Mouse (Mus musculus) forebrain, embryonic 14.5 days (tissue): ENCODE data around the gene Kcnn3. TPM values are rescaled to one million over a fixed set of nuclear protein-coding genes. Genes with fewer than 3 reads are reported as not detected.

ENCODE experiments used
- ATAC-seq: fragments of 200-750 bp; cut with Nextera tagmentation; 2 replicates; pipeline ENCODE4 v1.8.0; 2017; ENCODE audit warnings: mild to moderate bottlenecking, moderate library complexity
- DNase-seq: peaks from one replicate; pipeline ENCODE4 v3.0.0-alpha.2; 2015; ENCODE audit warnings: low spot score
- H3K27ac ChIP-seq: fragments of 300-500 bp; sonication (generic); 2 replicates; pipeline ENCODE4 v1.5.1; 2014; ENCODE audit warnings: low read depth, mild to moderate bottlenecking, control low read depth, low read length, moderate library complexity
- H3K27me3 ChIP-seq: fragments of 300-500 bp; sonication (generic); replicated peaks from 2 replicates; pipeline ENCODE4 v1.6.1; 2014; ENCODE audit warnings: low read length, control low read depth, mixed read lengths; ENCODE audit not compliant: control insufficient read depth, insufficient read depth
- H3K36me3 ChIP-seq: fragments of 300-500 bp; sonication (generic); 2 replicates; pipeline ENCODE4 v1.6.1; 2014; ENCODE audit warnings: low read length, control low read depth; ENCODE audit not compliant: control insufficient read depth, insufficient read depth
- H3K4me1 ChIP-seq: fragments of 300-500 bp; sonication (generic); 2 replicates; pipeline ENCODE4 v1.6.1; 2014; ENCODE audit warnings: antibody characterized with exemption, low read length, control low read depth; ENCODE audit not compliant: control insufficient read depth, insufficient read depth
- H3K4me2 ChIP-seq: fragments of 300-500 bp; sonication (generic); 2 replicates; pipeline ENCODE4 v1.6.1; 2014; ENCODE audit warnings: mild to moderate bottlenecking, control low read depth, low read length
- H3K4me3 ChIP-seq: fragments of 300-500 bp; sonication (generic); 2 replicates; pipeline ENCODE4 v1.5.1; 2014; ENCODE audit warnings: low read depth, low read length, control low read depth
- H3K9ac ChIP-seq: fragments of 300-500 bp; sonication (generic); 2 replicates; pipeline ENCODE4 v1.6.1; 2014; ENCODE audit warnings: mild to moderate bottlenecking, low read length, control low read depth, moderate library complexity
- H3K9me3 ChIP-seq: fragments of 300-500 bp; sonication (generic); replicated peaks from 2 replicates; pipeline ENCODE4 v1.6.1; 2016; ENCODE audit warnings: low read length, control low read depth, mixed read lengths; ENCODE audit not compliant: control insufficient read depth
- WGBS: fragments of 180-500 bp; shearing (Covaris S2); extraction: QIAGEN DNeasy Blood & Tissue Kit; methylation state at CpG from one replicate; pipeline ENCODE4 v1.1.7; 2014; 5-methylcytosine and 5-hydroxymethylcytosine counted together
- polyA plus RNA-seq: library from polyadenylated mRNA; unstranded; fragments of >200 nt; fragmentation: Nextera tagmentation; extraction: Ambion mirVana; gene quantifications from 2 replicates; pipeline ENCODE4 v1.2.1, GENCODE M21; 2014

The Kcnn3 gene
- polyA plus RNA-seq, 1 experiment from 2014 or later: 4.8 TPM

- no peaks in the 10 kb centered on the region for H3K4me1 ChIP-seq
- H3K27me3 ChIP-seq: 0 out of 2 replicates have a peak, but pooled peaks cover 3% of the 10 kb centered on the region
- peak overlapping the region; percentile 17; the same call in 1 of the 2 replicates for H3K9ac ChIP-seq
- no peak overlapping the region for H3K27ac ChIP-seq
- DNase-seq: peak; percentile 78
- peak overlapping the region; percentile 26 for H3K4me2 ChIP-seq
- no peaks in the 10 kb centered on the region for H3K36me3 ChIP-seq
- 22% methylated on average over 4 of the region's 4 CpGs for WGBS
- no peaks in the 10 kb centered on the region for H3K9me3 ChIP-seq
- H3K4me3 ChIP-seq: no peak overlapping the region
- peak; percentile 84 for ATAC-seq
These were observed 9.0 kb upstream of the Kcnn3 start for GRCm38 (mm10) chr3:89510979-89511378.

- Histone ChIP-seq H3K4me1 (no peaks in the 10 kb centered on the region), H3K9me3 (peaks cover 3% of the 10 kb centered on the region; the same call in 1 of the 2 replicates), H3K36me3 (no peaks in the 10 kb centered on the region), H3K27ac (no peak overlapping the region), H3K4me2 (peak overlapping the region; percentile 26), H3K27me3 (0 out of 2 replicates have a peak, but pooled peaks cover 3% of the 10 kb centered on the region), H3K9ac (peak overlapping the region; percentile 17; the same call in 1 of the 2 replicates), H3K4me3 (no peak overlapping the region)
- WGBS: 6% methylated on average over 15 of the region's 15 CpGs
- ATAC-seq (peak; percentile 78), DNase-seq (peak; percentile 52)
These were observed 8.6 kb upstream of the Kcnn3 start for GRCm38 (mm10) chr3:89511400-89511799.

- Histone ChIP-seq H3K9me3 (peaks cover 6% of the 10 kb centered on the region; the same call in 1 of the 2 replicates), H3K27me3 (0 out of 2 replicates have a peak, but pooled peaks cover 3% of the 10 kb centered on the region), H3K9ac (no peak overlapping the region), H3K36me3 (no peaks in the 10 kb centered on the region), H3K4me1 (no peaks in the 10 kb centered on the region), H3K4me2 (no peak overlapping the region), H3K4me3 (no peak overlapping the region), H3K27ac (no peak overlapping the region)
- peak; percentile 30 for DNase-seq
- WGBS: 83% methylated on average over 2 of the region's 2 CpGs
- ATAC-seq: no peak
These were observed 7.7 kb upstream of the Kcnn3 start for GRCm38 (mm10) chr3:89512225-89512624.

- Histone ChIP-seq H3K4me1 (no peaks in the 10 kb centered on the region; the same call in 1 of the 2 replicates), H3K4me3 (no peak overlapping the region), H3K27me3 (no peaks in the 10 kb centered on the region), H3K9ac (no peak overlapping the region), H3K9me3 (peaks cover 6% of the 10 kb centered on the region; the same call in 1 of the 2 replicates), H3K27ac (no peak overlapping the region), H3K4me2 (no peak overlapping the region), H3K36me3 (no peaks in the 10 kb centered on the region)
- 80% methylated on average over 11 of the region's 11 CpGs for WGBS
- ATAC-seq (no peak), DNase-seq (no peak)
These were observed 4.5 kb upstream of the Kcnn3 start for GRCm38 (mm10) chr3:89515444-89515843.

- 94% methylated on average over 5 of the region's 5 CpGs for WGBS
- Histone ChIP-seq H3K4me1 (peaks cover 7% of the 10 kb centered on the region), H3K4me3 (no peak overlapping the region), H3K36me3 (no peaks in the 10 kb centered on the region), H3K27ac (no peak overlapping the region), H3K9me3 (peaks cover 6% of the 10 kb centered on the region; the same call in 1 of the 2 replicates), H3K9ac (no peak overlapping the region), H3K4me2 (no peak overlapping the region), H3K27me3 (no peaks in the 10 kb centered on the region)
- DNase-seq: no peak
- ATAC-seq: no peak
These were observed 3.6 kb upstream of the Kcnn3 start for GRCm38 (mm10) chr3:89516321-89516720.

GRCm38 (mm10) chr3:89520618-89521502 lies 896 bp downstream of the Kcnn3 start:
- Histone ChIP-seq H3K27ac (peak overlapping the region; percentile 60; the same call in 1 of the 2 replicates), H3K4me1 (peaks cover 27% of the 10 kb centered on the region), H3K9ac (peak overlapping the region; percentile 71), H3K27me3 (no peaks in the 10 kb centered on the region), H3K4me2 (peak overlapping the region; percentile 92), H3K36me3 (no peaks in the 10 kb centered on the region), H3K4me3 (peak overlapping the region; percentile 44), H3K9me3 (peaks cover 6% of the 10 kb centered on the region; the same call in 1 of the 2 replicates)
- ATAC-seq: peak; percentile 35
- peak; percentile 62 for DNase-seq
- 1% methylated on average over 25 of the region's 25 CpGs for WGBS

GRCm38 (mm10) chr3:89521503-89521854 lies 1.5 kb downstream of the Kcnn3 start:
- ATAC-seq: no peak
- Histone ChIP-seq H3K9ac (peak overlapping the region; percentile 71), H3K4me3 (peak overlapping the region; percentile 44), H3K4me2 (peak overlapping the region; percentile 92), H3K9me3 (peaks cover 2% of the 10 kb centered on the region; the same call in 1 of the 2 replicates), H3K27ac (peak overlapping the region; percentile 27; the same call in 1 of the 2 replicates), H3K27me3 (no peaks in the 10 kb centered on the region), H3K36me3 (no peaks in the 10 kb centered on the region), H3K4me1 (peaks cover 33% of the 10 kb centered on the region)
- WGBS: 0% methylated on average over 7 of the region's 7 CpGs
- peak; percentile 62 for DNase-seq

GRCm38 (mm10) chr3:89522450-89523128 lies 2.6 kb downstream of the Kcnn3 start:
- H3K4me2 ChIP-seq: peak overlapping the region; percentile 92
- peak overlapping the region; percentile 44 for H3K4me3 ChIP-seq
- H3K9me3 ChIP-seq: no peaks in the 10 kb centered on the region
- H3K36me3 ChIP-seq: no peaks in the 10 kb centered on the region
- no peaks in the 10 kb centered on the region for H3K27me3 ChIP-seq
- H3K9ac ChIP-seq: peak overlapping the region; percentile 71
- peaks cover 40% of the 10 kb centered on the region for H3K4me1 ChIP-seq
- H3K27ac ChIP-seq: no peak overlapping the region; the same call in 1 of the 2 replicates
- DNase-seq (peak; percentile 22), ATAC-seq (no peak)
- WGBS: 25% methylated on average over 6 of the region's 6 CpGs
